Mouse (Mus musculus): ENCODE data around the gene Krt73. TPM values are rescaled to one million over a fixed set of nuclear protein-coding genes. Genes with fewer than 3 reads are reported as not detected.

Krt73 gene
- not detected in 2 replicates for polyA plus RNA-seq (2012; ENCODE audit: insufficient read depth, insufficient read length, low replicate concordance, missing spikeins)

GRCm38 (mm10) chr15:101802296-101802835, at the start of gene Krt73:
Gene Krt73, minus strand, starts transcription at chr15:101802346.
- H3K4me3 ChIP-seq (ENCODE audit: insufficient read depth, low read depth, low read length) = no peak within 1 kb of the TSS
- peaks cover 7% of the 10 kb centered on the region for H3K4me1 ChIP-seq (ENCODE audit: control insufficient read depth, insufficient read depth, low read length)
- H3K27ac ChIP-seq (ENCODE audit: insufficient read depth, low read depth, low read length) = no peak within 1 kb of the TSS
- TF ChIP-seq CTCF (IDR thresholded peaks at IDR 0.05; ENCODE audit: insufficient read depth, low read depth, low read length) (no peak), POLR2A (IDR thresholded peaks at IDR 0.05; ENCODE audit: insufficient read depth, low read depth, low read length) (no peak)
- 57% methylated on average over 6 of the region's 6 CpGs for WGBS

GRCm38 (mm10) chr15:101850694-101851093, 48.5 kb upstream of the Krt73 start, which contains the start of gene Krt1:
Gene Krt1, minus strand, starts transcription at chr15:101850794.
- Histone ChIP-seq H3K4me3 (ENCODE audit: insufficient read depth, low read depth, low read length) (no peak within 1 kb of the TSS), H3K27ac (ENCODE audit: insufficient read depth, low read depth, low read length) (no peak within 1 kb of the TSS), H3K4me1 (ENCODE audit: control insufficient read depth, insufficient read depth, low read length) (peaks cover 14% of the 10 kb centered on the region)
- 94% methylated on average over 6 of the region's 6 CpGs for WGBS
- TF ChIP-seq CTCF (IDR thresholded peaks at IDR 0.05; ENCODE audit: insufficient read depth, low read depth, low read length) = no peak
- TF ChIP-seq POLR2A (IDR thresholded peaks at IDR 0.05; ENCODE audit: insufficient read depth, low read depth, low read length) = no peak

GRCm38 (mm10) chr15:101845971-101846403, 43.8 kb upstream of the Krt73 start:
- Histone ChIP-seq H3K4me3 (ENCODE audit: insufficient read depth, low read depth, low read length) (peak overlapping the region; percentile 73), H3K27ac (ENCODE audit: insufficient read depth, low read depth, low read length) (peak overlapping the region; percentile 87), H3K4me1 (ENCODE audit: control insufficient read depth, insufficient read depth, low read length) (peaks cover 10% of the 10 kb centered on the region)
- under 1% methylated on average over 33 of the region's 37 CpGs for WGBS
- TF ChIP-seq POLR2A (IDR thresholded peaks at IDR 0.05; ENCODE audit: insufficient read depth, low read depth, low read length) (peak; percentile 31; the same call in 1 of the 2 replicates), CTCF (IDR thresholded peaks at IDR 0.05; ENCODE audit: insufficient read depth, low read depth, low read length) (no peak)

GRCm38 (mm10) chr15:101843192-101843591, 41.0 kb upstream of the Krt73 start:
- H3K27ac ChIP-seq (ENCODE audit: insufficient read depth, low read depth, low read length) = no peak overlapping the region
- no peak overlapping the region for H3K4me3 ChIP-seq (ENCODE audit: insufficient read depth, low read depth, low read length)
- WGBS = 73% methylated on average over 9 of the region's 9 CpGs
- TF ChIP-seq POLR2A (IDR thresholded peaks at IDR 0.05; ENCODE audit: insufficient read depth, low read depth, low read length) = no peak
- TF ChIP-seq CTCF (IDR thresholded peaks at IDR 0.05; ENCODE audit: insufficient read depth, low read depth, low read length) = no peak
- H3K4me1 ChIP-seq (ENCODE audit: control insufficient read depth, insufficient read depth, low read length) = peaks cover 10% of the 10 kb centered on the region

- TF ChIP-seq POLR2A (IDR thresholded peaks at IDR 0.05; ENCODE audit: insufficient read depth, low read depth, low read length) = no peak
- TF ChIP-seq CTCF (IDR thresholded peaks at IDR 0.05; ENCODE audit: insufficient read depth, low read depth, low read length) = no peak
- 73% methylated on average over 5 of the region's 5 CpGs for WGBS
- H3K4me1 ChIP-seq (ENCODE audit: control insufficient read depth, insufficient read depth, low read length) = no peaks in the 10 kb centered on the region
- H3K4me3 ChIP-seq (ENCODE audit: insufficient read depth, low read depth, low read length) = no peak overlapping the region
- H3K27ac ChIP-seq (ENCODE audit: insufficient read depth, low read depth, low read length) = no peak overlapping the region
Observed at GRCm38 (mm10) chr15:101834784-101835328, 32.7 kb upstream of the Krt73 start.

- Histone ChIP-seq H3K27ac (ENCODE audit: insufficient read depth, low read depth, low read length) (no peak overlapping the region), H3K4me3 (ENCODE audit: insufficient read depth, low read depth, low read length) (no peak overlapping the region), H3K4me1 (ENCODE audit: control insufficient read depth, insufficient read depth, low read length) (no peaks in the 10 kb centered on the region)
- TF ChIP-seq CTCF (IDR thresholded peaks at IDR 0.05; ENCODE audit: insufficient read depth, low read depth, low read length) (no peak), POLR2A (IDR thresholded peaks at IDR 0.05; ENCODE audit: insufficient read depth, low read depth, low read length) (no peak)
- WGBS = 66% methylated on average over 6 of the region's 6 CpGs
Observed at GRCm38 (mm10) chr15:101833131-101833530, 31.0 kb upstream of the Krt73 start.

GRCm38 (mm10) chr15:101829441-101829840, 27.3 kb upstream of the Krt73 start:
- H3K4me1 ChIP-seq (ENCODE audit: control insufficient read depth, insufficient read depth, low read length) = no peaks in the 10 kb centered on the region
- no peak overlapping the region for H3K27ac ChIP-seq (ENCODE audit: insufficient read depth, low read depth, low read length)
- H3K4me3 ChIP-seq (ENCODE audit: insufficient read depth, low read depth, low read length) = no peak overlapping the region
- TF ChIP-seq CTCF (IDR thresholded peaks at IDR 0.05; ENCODE audit: insufficient read depth, low read depth, low read length) (no peak), POLR2A (IDR thresholded peaks at IDR 0.05; ENCODE audit: insufficient read depth, low read depth, low read length) (no peak)
- 74% methylated on average over 5 of the region's 5 CpGs for WGBS

GRCm38 (mm10) chr15:101821786-101822185, 19.6 kb upstream of the Krt73 start:
- 41% methylated on average over 3 of the region's 3 CpGs for WGBS
- Histone ChIP-seq H3K4me1 (ENCODE audit: control insufficient read depth, insufficient read depth, low read length) (no peaks in the 10 kb centered on the region), H3K4me3 (ENCODE audit: insufficient read depth, low read depth, low read length) (no peak overlapping the region), H3K27ac (ENCODE audit: insufficient read depth, low read depth, low read length) (no peak overlapping the region)
- TF ChIP-seq CTCF (IDR thresholded peaks at IDR 0.05; ENCODE audit: insufficient read depth, low read depth, low read length) (no peak), POLR2A (IDR thresholded peaks at IDR 0.05; ENCODE audit: insufficient read depth, low read depth, low read length) (no peak)

GRCm38 (mm10) chr15:101817875-101818274, 15.7 kb upstream of the Krt73 start, which contains the start of gene Krt2:
Gene Krt2, minus strand, starts transcription at chr15:101818169.
- H3K4me1 ChIP-seq (ENCODE audit: control insufficient read depth, insufficient read depth, low read length) = no peaks in the 10 kb centered on the region
- H3K4me3 ChIP-seq (ENCODE audit: insufficient read depth, low read depth, low read length) = no peak within 1 kb of the TSS
- no peak within 1 kb of the TSS for H3K27ac ChIP-seq (ENCODE audit: insufficient read depth, low read depth, low read length)
- no peak for TF ChIP-seq CTCF (IDR thresholded peaks at IDR 0.05; ENCODE audit: insufficient read depth, low read depth, low read length)
- no peak for TF ChIP-seq POLR2A (IDR thresholded peaks at IDR 0.05; ENCODE audit: insufficient read depth, low read depth, low read length)
- 88% methylated on average over 16 of the region's 16 CpGs for WGBS
